Mouse (Mus musculus) layer of hippocampus, adult 8-10 months (tissue): ENCODE results near the gene Map4k2. TPM values are rescaled to one million over a fixed set of nuclear protein-coding genes. Genes with fewer than 3 reads are reported as not detected.

Experiments
- DNase-seq, 2 experiments: peaks; one replicate each; pipeline ENCODE4 v3.0.0; 2022; ENCODE audit warnings: low spot score in 2 of 2
- microRNA-seq, 2 experiments: library from miRNA; unstranded; fragments of <30 nt; microRNA quantifications; one replicate each; pipeline ENCODE4 v1.2.0; 2022
- total RNA-seq, 4 experiments: library from RNA; stranded (reverse); gene quantifications; 2 replicates each; pipeline ENCODE4 v1.2.4; 2022

Map4k2 gene
- total RNA-seq, 4 experiments from 2014 or later = 85.0 to 114 (median 103) TPM

GRCm38 (mm10) chr19:6400096-6401086, 59.5 kb downstream of the Map4k2 start:
- no peak for DNase-seq

GRCm38 (mm10) chr19:6401131-6401815, 60.3 kb downstream of the Map4k2 start:
- no peak for DNase-seq

GRCm38 (mm10) chr19:6401951-6402350, 61.0 kb downstream of the Map4k2 start:
- DNase-seq = no peak

GRCm38 (mm10) chr19:6403869-6404268, 62.9 kb downstream of the Map4k2 start:
- no peak for DNase-seq

Small RNAs within 50 kb of the gene (microRNA-seq; reads per million reads assigned to microRNA genes)
- gene Mir6989 = 2.3 to 8.3 reads per million in 2 experiments

Other genes starting within 250 kb of the Map4k2 start
- not detected for gene AC131692.1, start 246.7 kb upstream of the Map4k2 start, total RNA-seq
- under 1 TPM in 3 of 4 experiments, not detected in 1; 0.14 to 0.25 (median 0.17) TPM for gene Naaladl1, start 235.4 kb upstream of the Map4k2 start, total RNA-seq
- 10 to 100 TPM; 11.0 to 13.4 (median 12.9) TPM for gene Sac3d1, start 222.5 kb upstream of the Map4k2 start, total RNA-seq
- 10 to 100 TPM; 38.7 to 43.0 (median 41.8) TPM for gene Snx15, start 212.8 kb upstream of the Map4k2 start, total RNA-seq
- gene Batf2, start 200.2 kb upstream of the Map4k2 start, total RNA-seq = 1 to 10 TPM in 1 of 4 experiments, under 1 TPM in 2, not detected in 1; 0.83 to 1.3 (median 0.96) TPM
- gene Arl2, start 199.6 kb upstream of the Map4k2 start, total RNA-seq = 10 to 100 TPM; 79.8 to 93.3 (median 85.0) TPM
- not detected for gene Majin, start 156.7 kb upstream of the Map4k2 start, total RNA-seq
- gene Gpha2, start 114.8 kb upstream of the Map4k2 start, total RNA-seq = not detected
- 100 to 1,000 TPM; 126 to 136 (median 128) TPM for gene Ppp2r5b, start 105.3 kb upstream of the Map4k2 start, total RNA-seq
- gene Atg2a, start 99.5 kb upstream of the Map4k2 start, total RNA-seq = 10 to 100 TPM; 34.1 to 41.8 (median 37.1) TPM
- gene Ehd1, start 64.4 kb upstream of the Map4k2 start, total RNA-seq = 10 to 100 TPM; 59.1 to 76.4 (median 70.3) TPM
- 1 to 10 TPM; 5.9 to 9.5 (median 6.5) TPM for gene Cdc42bpg, start 34.7 kb upstream of the Map4k2 start, total RNA-seq
- gene Men1, start 6.2 kb upstream of the Map4k2 start, total RNA-seq = 10 to 100 TPM; 60.0 to 74.4 (median 63.5) TPM
- 100 to 1,000 TPM; 209 to 234 (median 222) TPM for gene Sf1, start 22.6 kb downstream of the Map4k2 start, total RNA-seq
- gene Pygm, start 43.3 kb downstream of the Map4k2 start, total RNA-seq = 10 to 100 TPM; 14.2 to 19.7 (median 19.0) TPM
- gene Rasgrp2, start 58.2 kb downstream of the Map4k2 start, total RNA-seq = 10 to 100 TPM; 35.0 to 44.1 (median 40.9) TPM
- gene Nrxn2, start 77.6 kb downstream of the Map4k2 start, total RNA-seq = 100 to 1,000 TPM; 348 to 441 (median 390) TPM
- 1 to 10 TPM in 2 of 4 experiments, under 1 TPM in 2; 0.50 to 1.3 (median 0.96) TPM for gene Slc22a12, start 201.9 kb downstream of the Map4k2 start, total RNA-seq